Mouse (Mus musculus) G1E (cell line): ENCODE results near the gene Bard1.

Experiments
- CTCF ChIP-seq: IDR thresholded peaks from 2 replicates; pipeline ENCODE4 v1.5.1; 2012; ENCODE audit warnings: low read depth, low read length, inconsistent platforms, mixed read lengths
- GATA1 ChIP-seq: IDR thresholded peaks from 2 replicates; pipeline ENCODE4 v1.6.1; 2012; ENCODE audit warnings: borderline replicate concordance, low read length, inconsistent platforms, mixed read lengths
- TAL1 ChIP-seq: conservative IDR thresholded peaks from 2 replicates; pipeline ENCODE4 v1.6.1; 2012; ENCODE audit warnings: low read depth, low read length, inconsistent platforms, mixed read lengths

GRCm38 (mm10) chr1:71014345-71014744 lies 88.6 kb downstream of the Bard1 start:
- no peak for TF ChIP-seq CTCF
- TF ChIP-seq TAL1: no peak
- TF ChIP-seq GATA1: no peak
